Mouse (Mus musculus) frontal cortex, postnatal 25 days (tissue): Measurements from ENCODE around the gene Kxd1.

Source experiments
- DNase-seq, 2 experiments: peaks; one replicate each; pipeline ENCODE4 v3.0.0; 2022; ENCODE audit warnings: low spot score in 2 of 2

Kxd1 gene

GRCm38 (mm10) chr8:70527512-70528181 is at the start of gene Kxd1, which contains the start of gene Fkbp8:
Kxd1 (minus strand) TSS chr8:70527956.
Fkbp8 (plus strand) TSS chr8:70527724.
- DNase-seq, result peak; percentile 99 to 100

DNA sequence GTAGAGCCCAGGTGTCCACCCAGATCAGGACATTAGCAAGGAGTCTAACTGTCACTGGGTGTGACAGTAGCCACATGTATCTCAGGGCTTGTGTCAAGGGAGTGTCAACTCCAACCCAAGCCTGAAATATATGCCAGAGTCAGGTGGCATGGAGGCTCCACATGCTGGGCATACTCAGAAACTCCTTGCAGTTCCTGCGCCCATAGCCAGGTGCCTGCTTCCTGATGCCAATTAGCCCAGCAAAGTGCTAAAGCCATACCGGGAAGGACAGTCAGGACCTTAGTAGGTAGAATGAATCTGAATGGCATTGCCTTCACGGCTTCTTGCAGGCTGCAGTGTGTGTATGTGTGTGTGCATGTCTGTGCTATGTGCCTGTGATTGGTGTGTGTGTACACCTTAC is 49.5 kb upstream of the Kxd1 start:
- DNase-seq, result no peak

DNA sequence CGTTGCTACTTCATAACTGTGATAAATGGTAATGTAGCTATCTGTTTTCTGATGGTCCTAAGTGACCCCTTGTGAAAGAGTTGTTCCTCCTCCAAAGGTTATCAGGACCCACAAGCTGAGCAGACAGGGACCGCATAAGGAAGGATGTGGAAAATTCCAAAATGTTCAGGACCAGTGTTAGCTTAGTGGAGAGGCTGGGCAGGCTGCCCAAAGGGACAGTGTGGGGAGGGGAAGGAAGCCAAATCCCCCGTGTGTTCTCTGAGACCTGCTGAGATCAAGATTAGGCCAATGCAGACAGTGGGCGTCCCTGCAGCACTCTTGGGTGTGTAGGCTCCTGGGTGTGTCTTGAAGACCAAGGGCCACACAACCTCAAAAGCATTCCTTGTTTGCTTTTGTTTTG is 47.2 kb upstream of the Kxd1 start:
- DNase-seq, result no peak

DNA sequence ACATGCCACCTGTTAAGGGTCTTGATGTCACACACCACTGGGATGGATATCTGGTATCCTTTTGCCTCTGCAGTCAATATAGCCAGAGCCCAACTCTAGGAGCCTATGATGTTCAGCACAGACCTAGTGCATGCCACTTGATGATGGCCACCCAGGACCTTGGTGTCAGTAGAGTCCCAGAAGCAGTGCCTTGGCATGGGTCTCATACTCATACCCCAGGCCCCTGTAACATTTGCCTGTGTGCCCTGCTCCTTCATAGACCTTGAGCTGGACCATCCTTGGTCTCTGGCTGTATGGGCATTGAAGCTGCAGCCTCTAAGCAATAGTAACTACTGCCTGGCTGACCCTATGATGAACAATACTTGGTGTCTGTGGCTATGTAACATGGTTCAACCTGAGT is 46.5 kb upstream of the Kxd1 start:
- DNase-seq, result no peak

- no peak for DNase-seq
These were observed 43.2 kb upstream of the Kxd1 start for GRCm38 (mm10) chr8:70570990-70571389.

- no peak for DNase-seq
These were observed 42.6 kb upstream of the Kxd1 start for GRCm38 (mm10) chr8:70570360-70570759.

GRCm38 (mm10) chr8:70565561-70565960 is 37.8 kb upstream of the Kxd1 start:
- no peak for DNase-seq

GRCm38 (mm10) chr8:70564696-70565235 is 37.0 kb upstream of the Kxd1 start:
- no peak for DNase-seq

DNA sequence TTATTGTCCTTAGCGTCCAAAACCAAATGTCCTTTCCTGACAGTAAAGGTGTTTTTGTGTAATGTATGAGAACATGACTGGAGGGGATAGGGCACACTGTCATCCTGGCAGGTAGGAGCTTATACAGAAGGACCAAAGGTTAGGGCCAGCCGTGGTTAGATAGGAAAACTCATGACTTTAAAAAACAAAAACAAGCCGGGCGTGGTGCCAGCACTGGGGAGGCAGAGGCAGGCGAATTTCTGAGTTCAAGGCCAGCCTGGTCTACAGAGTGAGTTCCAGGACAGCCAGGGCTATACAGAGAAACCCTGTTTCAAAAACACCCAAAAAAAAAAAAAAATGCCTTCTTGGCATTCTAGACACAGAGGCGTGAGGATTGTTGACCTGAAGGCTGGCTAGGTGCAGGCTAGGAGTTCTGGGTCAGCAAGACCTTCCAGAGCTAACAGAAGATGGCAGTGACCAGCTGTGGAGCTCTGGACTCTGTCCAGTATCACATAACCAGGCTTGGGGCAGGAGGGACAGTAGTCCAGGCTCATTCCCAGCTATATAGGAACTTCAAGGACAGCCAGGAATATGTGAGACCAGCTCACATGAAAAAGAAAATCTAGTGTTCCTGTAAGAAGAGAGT is 36.1 kb upstream of the Kxd1 start:
- DNase-seq, result no peak

- DNase-seq, result no peak
These were observed 35.0 kb upstream of the Kxd1 start for GRCm38 (mm10) chr8:70562802-70563201.

GRCm38 (mm10) chr8:70561809-70562535 is 34.2 kb upstream of the Kxd1 start:
- no peak for DNase-seq

- no peak for DNase-seq
These were observed 33.6 kb upstream of the Kxd1 start for GRCm38 (mm10) chr8:70561357-70561756.

- DNase-seq, result no peak
These were observed 32.8 kb upstream of the Kxd1 start for GRCm38 (mm10) chr8:70560564-70560963.

- DNase-seq, result no peak
These were observed 32.3 kb upstream of the Kxd1 start for GRCm38 (mm10) chr8:70560096-70560495.

DNA sequence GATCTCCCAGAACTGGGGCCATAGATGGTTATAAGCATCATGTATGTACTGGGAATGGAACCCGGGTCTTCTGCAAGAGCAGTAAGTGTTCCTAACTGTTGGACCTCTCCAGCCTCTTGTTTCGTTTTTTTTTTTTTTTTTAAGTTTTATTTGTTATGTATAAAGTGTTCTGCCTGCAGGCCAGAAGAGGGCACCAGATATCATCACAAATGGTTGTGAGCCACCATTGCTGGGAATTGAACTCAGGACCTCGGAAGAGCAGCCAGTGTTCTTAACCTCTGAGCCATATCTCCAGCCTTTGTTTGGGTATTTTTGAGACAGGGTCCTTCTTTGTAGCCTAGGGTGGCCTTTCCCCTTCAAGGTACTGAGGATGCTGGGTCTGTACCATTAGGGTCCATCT is 31.2 kb upstream of the Kxd1 start:
- DNase-seq, result no peak

- DNase-seq, result no peak
These were observed 30.6 kb upstream of the Kxd1 start for GRCm38 (mm10) chr8:70558334-70558733.

- DNase-seq, result no peak
These were observed 27.5 kb upstream of the Kxd1 start for GRCm38 (mm10) chr8:70555079-70555747.

DNA sequence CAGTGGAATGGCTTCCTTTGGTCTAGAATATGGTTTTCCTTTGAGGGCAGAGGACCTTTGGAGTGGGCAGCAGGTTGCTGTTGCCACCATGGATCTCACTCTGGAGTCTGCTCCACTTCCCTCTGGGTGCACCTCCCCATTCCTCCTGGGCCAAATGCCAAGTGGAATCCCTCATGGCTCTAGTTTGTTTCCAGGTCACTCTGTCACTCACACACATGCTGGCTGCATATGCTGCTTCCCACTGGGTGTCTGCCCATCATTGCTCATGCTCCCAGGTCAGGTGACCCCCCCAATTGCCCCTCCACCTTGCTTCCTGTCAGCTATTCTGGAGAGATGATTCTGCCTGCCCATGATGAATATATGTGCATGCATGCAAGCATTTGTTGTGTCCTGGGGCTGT is 26.0 kb upstream of the Kxd1 start:
- DNase-seq, result no peak

DNA sequence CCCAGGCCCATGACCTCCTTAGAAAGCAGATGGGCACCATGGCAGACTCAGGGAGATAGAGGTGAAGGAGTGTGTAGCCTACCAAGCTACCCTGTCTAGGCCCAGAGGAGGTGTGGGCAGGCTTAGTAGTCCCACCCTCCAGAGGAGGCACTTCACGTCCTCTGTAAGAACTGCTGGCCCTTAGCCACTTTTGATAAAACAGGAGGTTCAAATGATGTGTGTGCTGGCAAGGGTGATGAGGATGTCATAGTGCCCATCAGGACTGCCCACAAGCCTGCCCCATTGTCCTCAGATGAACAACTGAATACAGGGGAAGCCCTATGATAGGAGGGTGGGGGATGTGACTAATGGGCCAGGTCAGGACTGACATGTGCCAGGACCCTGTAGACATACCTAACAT is 25.1 kb upstream of the Kxd1 start:
- no peak for DNase-seq

DNA sequence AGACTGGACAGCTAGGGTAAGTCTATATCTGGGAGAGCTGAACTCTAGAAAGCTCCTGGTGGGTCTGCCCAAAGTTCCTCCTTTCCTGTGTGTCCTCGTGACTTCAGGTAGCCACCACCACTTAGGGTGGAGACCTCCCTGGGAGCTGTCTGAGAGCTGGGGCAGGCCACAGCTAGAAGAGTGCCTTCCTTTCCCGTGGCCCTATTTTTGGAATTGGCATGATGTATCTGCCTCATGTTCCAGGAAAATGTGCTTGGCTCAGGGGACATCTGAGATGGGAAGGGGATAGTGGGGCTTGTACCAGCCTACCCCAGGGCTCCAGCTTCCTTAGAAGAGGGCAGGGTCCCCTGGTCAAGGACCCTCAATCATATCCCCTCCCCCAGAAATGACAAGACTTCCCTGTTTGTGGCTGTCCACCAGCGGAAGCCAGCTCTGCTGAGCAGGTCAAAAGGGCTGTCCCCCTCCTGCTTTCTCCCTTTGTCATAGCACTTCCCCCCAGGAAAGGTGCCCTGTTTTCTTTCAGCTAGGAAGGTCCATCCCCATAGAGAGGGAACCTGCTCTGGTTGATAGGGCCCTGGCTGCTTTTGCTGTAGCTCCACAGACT is 23.9 kb upstream of the Kxd1 start:
- no peak for DNase-seq

GRCm38 (mm10) chr8:70549412-70550184 is 21.8 kb upstream of the Kxd1 start:
- DNase-seq, result no peak
